Mouse (Mus musculus) testis, adult 2 months (tissue): ENCODE data around the gene Mlh1.

Experiments
- CTCF ChIP-seq: fragments of 200-500 bp; IDR thresholded peaks from 2 replicates; pipeline ENCODE4 v1.5.1; 2012; ENCODE audit warnings: low read depth, mild to moderate bottlenecking, inconsistent platforms, low read length, moderate library complexity; ENCODE audit not compliant: control insufficient read depth, insufficient read depth, insufficient replicate concordance
- POLR2A ChIP-seq: fragments of 200-500 bp; IDR thresholded peaks from 2 replicates; pipeline ENCODE4 v1.6.1; 2012; ENCODE audit warnings: low read depth, mild to moderate bottlenecking, inconsistent platforms, low read length, moderate library complexity; ENCODE audit not compliant: control insufficient read depth

DNA sequence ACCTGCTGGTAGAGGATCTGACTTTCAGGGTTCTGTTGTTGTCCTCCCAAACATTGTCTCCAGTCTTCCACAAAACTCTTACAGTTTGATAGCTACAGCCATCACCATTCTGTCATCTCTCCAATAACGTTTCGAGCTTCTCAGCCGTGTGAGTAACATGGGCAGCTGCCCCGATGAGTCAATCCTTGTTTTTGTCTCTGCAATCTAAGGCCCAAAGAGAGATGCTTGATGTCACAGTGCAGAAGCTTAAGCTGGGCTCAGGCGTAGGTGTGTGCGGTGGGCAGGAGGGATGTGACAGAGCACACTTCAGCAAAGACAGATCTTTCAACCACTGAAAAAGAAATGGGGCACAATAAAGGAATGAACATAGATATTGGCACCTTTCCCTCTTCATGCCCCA lies 32.4 kb upstream of the Mlh1 start:
- TF ChIP-seq CTCF, result no peak
- TF ChIP-seq POLR2A, result no peak
